Mouse (Mus musculus): ENCODE results near the gene Dnajb3.

DNA sequence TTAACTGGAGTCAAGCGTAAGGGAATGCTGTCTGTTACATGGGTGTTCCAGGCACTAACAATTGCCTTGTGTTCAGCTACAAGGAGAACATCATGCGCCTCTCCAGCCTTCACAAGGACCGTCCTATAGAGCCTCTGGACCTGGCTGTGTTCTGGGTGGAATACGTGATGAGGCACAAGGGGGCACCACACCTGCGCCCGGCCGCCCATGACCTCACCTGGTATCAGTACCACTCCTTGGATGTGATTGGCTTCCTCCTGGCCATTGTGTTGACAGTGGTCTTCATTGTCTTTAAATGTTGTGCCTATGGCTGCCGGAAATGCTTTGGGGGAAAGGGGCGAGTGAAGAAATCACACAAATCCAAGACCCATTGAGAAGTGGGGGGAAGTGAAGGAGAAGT lies 12.5 kb upstream of the Dnajb3 start:
- TF ChIP-seq CTCF (IDR thresholded peaks at IDR 0.05; ENCODE audit: low read depth, low read length) (no peak), GATA1 (IDR thresholded peaks at IDR 0.05; ENCODE audit: borderline replicate concordance, low read length) (no peak), TAL1 (conservative IDR thresholded peaks at IDR 0.05; ENCODE audit: low read depth, low read length) (no peak)

Data from G1E (cell line).